10 mouse cellular contexts compared by ENCODE assay signal in the genomic region with DNA sequence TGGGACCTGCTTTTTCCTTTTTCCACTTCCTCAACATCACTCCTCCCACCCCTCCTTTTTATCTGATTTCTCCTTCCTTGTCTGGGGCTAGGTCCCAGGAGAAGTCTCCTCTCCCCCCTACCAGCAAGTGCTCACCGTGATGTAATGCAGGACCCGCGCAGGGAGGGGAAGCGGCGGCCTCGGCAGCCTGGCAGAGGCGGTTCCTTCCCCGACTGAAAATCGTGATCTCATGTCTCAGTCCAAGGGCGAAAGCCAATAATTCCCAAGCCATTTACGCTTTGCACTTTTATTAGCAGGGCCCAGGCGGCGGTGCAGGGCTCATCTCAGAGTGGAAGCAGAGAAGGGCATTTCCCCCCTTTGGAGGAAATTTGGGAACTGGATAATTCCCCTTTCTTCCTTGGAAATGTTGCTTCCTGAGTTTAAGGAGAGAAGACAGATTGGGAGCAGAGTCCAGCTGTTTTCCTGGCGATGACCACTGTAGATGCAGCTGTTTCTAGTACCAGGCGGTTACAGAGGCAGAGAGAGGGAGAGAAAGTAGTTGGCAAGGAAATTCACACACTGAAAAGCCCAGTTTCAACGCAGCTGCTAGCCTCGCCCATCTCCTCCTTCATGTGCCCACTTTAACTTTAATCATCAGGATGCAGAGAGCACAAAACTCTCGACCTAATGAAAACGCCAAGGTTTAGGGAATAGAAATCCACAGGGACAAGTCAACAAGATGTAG. TPM values are rescaled to one million over a fixed set of nuclear protein-coding genes. Genes with fewer than 3 reads are reported as not detected.
DNase-seq lines count a peak whose midpoint lies in the region; ATAC-seq and TF ChIP-seq lines count a peak whose summit lies in the region.
"Had no signal": no experiment of that assay in that cellular context is flagged by ENCODE, and none has a peak within 500 bp of the region (broad histone marks: within the 10 kb centered on the region; RNA-seq: fewer than 3 reads in every experiment).

No protein-coding gene starts in this region.

- no peak overlapping the region for H3K27ac ChIP-seq in forebrain, embryonic 12.5 days
- peak overlapping the region; percentile 63 for H3K27ac ChIP-seq in limb, embryonic 15.5 days

- no peaks in the 10 kb centered on the region for H3K36me3 ChIP-seq in C2C12 (ENCODE audit: control insufficient read depth, insufficient read depth)
- no peaks in the 10 kb centered on the region for H3K36me3 ChIP-seq in forebrain, embryonic 12.5 days (replicated peaks)
- no peaks in the 10 kb centered on the region for H3K36me3 ChIP-seq in limb, embryonic 15.5 days

- no peak overlapping the region for H3K4me3 ChIP-seq in C2C12 (ENCODE audit: insufficient read depth, poor library complexity, severe bottlenecking)
- H3K4me3 ChIP-seq in forebrain, embryonic 12.5 days (replicated peaks) = 0 out of 2 replicates have a peak overlapping the region, but pooled peaks have one; percentile 53
- peak overlapping the region; percentile 61 for H3K4me3 ChIP-seq in limb, embryonic 15.5 days

- H3K9ac ChIP-seq in forebrain, embryonic 12.5 days = no peak overlapping the region
- no peak overlapping the region for H3K9ac ChIP-seq in limb, embryonic 15.5 days

- no peaks in the 10 kb centered on the region for H3K79me3 ChIP-seq in C2C12 (ENCODE audit: low read depth)

- peaks cover 28% of the 10 kb centered on the region for H3K4me1 ChIP-seq in forebrain, embryonic 12.5 days
- peaks cover 29% of the 10 kb centered on the region for H3K4me1 ChIP-seq in limb, embryonic 15.5 days

- H3K9me3 ChIP-seq in forebrain, embryonic 12.5 days = no peaks in the 10 kb centered on the region
- no peaks in the 10 kb centered on the region for H3K9me3 ChIP-seq in limb, embryonic 15.5 days

- WGBS in forebrain, embryonic 12.5 days = under 1% methylated on average over 19 of the region's 19 CpGs
- 2% methylated on average over 19 of the region's 19 CpGs for WGBS in limb, embryonic 15.5 days

- H3K27me3 ChIP-seq in C2C12 (ENCODE audit: control insufficient read depth, insufficient read depth, insufficient read length) = no peaks in the 10 kb centered on the region
- H3K27me3 ChIP-seq in forebrain, embryonic 12.5 days = peaks cover 84% of the 10 kb centered on the region
- peaks cover 83% of the 10 kb centered on the region for H3K27me3 ChIP-seq in limb, embryonic 15.5 days

- ATAC-seq in forebrain, embryonic 12.5 days (ENCODE audit: low FRiP score) = no peak
- ATAC-seq in limb, embryonic 15.5 days (ENCODE audit: insufficient number of reproducible peaks, low FRiP score, low TSS enrichment, low read depth) = peak; percentile 60; the same call in 1 of the 2 replicates
- ATAC-seq in monocyte, adult 5-6 weeks (replicated peaks; ENCODE audit: insufficient number of reproducible peaks, low FRiP score, low TSS enrichment, poor library complexity, severe bottlenecking) = no peak

- H3ac ChIP-seq in C2C12 (ENCODE audit: control insufficient read depth, insufficient read length, low read depth) = no peak overlapping the region

- peak overlapping the region; percentile 93 for H3K4me2 ChIP-seq in forebrain, embryonic 12.5 days
- H3K4me2 ChIP-seq in limb, embryonic 15.5 days = peak overlapping the region; percentile 99

- no peaks in the 10 kb centered on the region for H3K79me2 ChIP-seq in C2C12 (ENCODE audit: control insufficient read depth, insufficient read depth)

- no peak for TF ChIP-seq CTCF in C2C12 (IDR thresholded peaks at IDR 0.05; ENCODE audit: control insufficient read depth, insufficient read depth, insufficient read length)

- DNase-seq in adrenal gland, postnatal 10 days = peak; percentile 23
- DNase-seq in adrenal gland, adult 18-20 months (ENCODE audit: low spot score in 2 of 2) = no peak
- no peak for DNase-seq in liver
- no peak for DNase-seq in urinary bladder, postnatal 4 days (ENCODE audit: low spot score in 2 of 2)

TF ChIP-seq in C2C12, 6 proteins besides CTCF, POLR2A, EP300 and RAD21:
- TF ChIP-seq MYOD1 (IDR thresholded peaks at IDR 0.05; ENCODE audit: control insufficient read depth, insufficient read length, low read depth) (peak; percentile 62), MYOG (IDR thresholded peaks at IDR 0.05; ENCODE audit: control insufficient read depth, extremely low read depth, insufficient read length) (no peak)

RNA-seq across cellular contexts. Expression of a gene that starts 21.3 kb away (rescaled TPM):
- under 1 TPM in 1 of 2 experiments, not detected in 1; 0.88 TPM for total RNA-seq in adrenal gland, postnatal 10 days (2021)
- total RNA-seq in adrenal gland, adult 18-20 months (2021) = not detected
- polyA plus RNA-seq in C2C12 (2012; fragmentation: generic; extraction: Trizol) = 0.23 TPM
- 3.3 and 3.6 TPM in 2 replicates for polyA plus RNA-seq in forebrain, embryonic 12.5 days (2016; fragmentation: Nextera tagmentation; extraction: Ambion mirVana)
- polyA plus RNA-seq in limb, embryonic 15.5 days (2015; fragmentation: Nextera tagmentation; extraction: Ambion mirVana) = 0.60 and 0.96 TPM in 2 replicates
- not detected in 3 replicates for total RNA-seq in monocyte, adult 5-6 weeks (2017)
- total RNA-seq: left cerebral cortex, postnatal 25 days had no signal
- polyA plus RNA-seq: frontal cortex, adult 2 months had no signal
